Mouse (Mus musculus) hindbrain, embryonic 14.5 days (tissue): ENCODE results near the gene Ppp2r2c. TPM values are rescaled to one million over a fixed set of nuclear protein-coding genes. Genes with fewer than 3 reads are reported as not detected.

Source experiments
- ATAC-seq: fragments of 200-750 bp; cut with Nextera tagmentation; 2 replicates; pipeline ENCODE4 v1.8.0; 2017; ENCODE audit warnings: moderate number of reproducible peaks, mild to moderate bottlenecking, moderate TSS enrichment, moderate library complexity; ENCODE audit not compliant: low FRiP score
- DNase-seq: peaks from one replicate; pipeline ENCODE4 v3.0.0-alpha.2; 2015; ENCODE audit warnings: low spot score
- H3K27ac ChIP-seq: fragments of 300-500 bp; sonication (generic); 2 replicates; pipeline ENCODE4 v1.5.1; 2014; ENCODE audit warnings: mild to moderate bottlenecking, moderate library complexity
- H3K27me3 ChIP-seq: fragments of 300-500 bp; sonication (generic); 2 replicates; pipeline ENCODE4 v1.6.1; 2014; ENCODE audit warnings: mild to moderate bottlenecking, low read length, mixed read lengths; ENCODE audit not compliant: control insufficient read depth, insufficient read depth
- H3K36me3 ChIP-seq: fragments of 300-500 bp; sonication (generic); replicated peaks from 2 replicates; pipeline ENCODE4 v1.6.1; 2014; ENCODE audit not compliant: control insufficient read depth, insufficient read depth
- H3K4me1 ChIP-seq: fragments of 300-500 bp; sonication (generic); replicated peaks from 2 replicates; pipeline ENCODE4 v1.6.1; 2014; ENCODE audit warnings: antibody characterized with exemption, low read length, mixed read lengths; ENCODE audit not compliant: control insufficient read depth, insufficient read depth
- H3K4me2 ChIP-seq: fragments of 300-500 bp; sonication (generic); replicated peaks from 2 replicates; pipeline ENCODE4 v1.6.1; 2014; ENCODE audit warnings: mild to moderate bottlenecking, moderate library complexity
- H3K4me3 ChIP-seq: fragments of 300-500 bp; sonication (generic); replicated peaks from 2 replicates; pipeline ENCODE4 v1.5.1; 2014; ENCODE audit warnings: mild to moderate bottlenecking, low read length
- H3K9ac ChIP-seq: fragments of 300-500 bp; sonication (generic); 2 replicates; pipeline ENCODE4 v1.6.1; 2014
- H3K9me3 ChIP-seq: fragments of 300-500 bp; sonication (generic); 2 replicates; pipeline ENCODE4 v1.6.1; 2016; ENCODE audit warnings: low read length; ENCODE audit not compliant: control insufficient read depth
- WGBS: fragments of 180-500 bp; shearing (Covaris S2); extraction: QIAGEN DNeasy Blood & Tissue Kit; methylation state at CpG from one replicate; pipeline ENCODE4 v1.1.7; 2014; 5-methylcytosine and 5-hydroxymethylcytosine counted together
- polyA plus RNA-seq: library from polyadenylated mRNA; unstranded; fragments of >200 nt; fragmentation: Nextera tagmentation; extraction: Ambion mirVana; gene quantifications from 2 replicates; pipeline ENCODE4 v1.2.1, GENCODE M21; 2014

The Ppp2r2c gene
- polyA plus RNA-seq, 1 experiment from 2014 or later, result 63.6 TPM

DNA sequence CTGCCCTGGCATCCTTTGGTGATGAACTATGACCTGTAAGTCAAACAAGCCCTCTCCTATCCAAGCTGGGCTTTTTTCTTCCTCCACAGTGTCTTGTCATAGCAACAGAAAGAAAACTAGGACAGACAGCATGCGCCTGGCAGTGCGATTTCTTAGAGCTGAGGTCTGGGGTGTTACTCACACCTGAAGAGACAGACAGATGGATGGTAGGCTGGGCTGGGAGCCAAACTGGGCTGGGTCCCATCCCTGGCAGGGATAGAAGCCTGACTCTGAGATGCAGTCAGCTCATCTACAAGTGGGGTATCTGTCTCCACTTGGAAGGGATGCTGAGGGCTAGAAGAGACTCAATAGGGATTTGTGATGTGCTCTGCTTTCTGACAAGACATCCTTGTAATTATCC lies 29.3 kb upstream of the Ppp2r2c start:
- DNase-seq, result no peak
- H3K9ac ChIP-seq, result no peak overlapping the region
- no peaks in the 10 kb centered on the region for H3K27me3 ChIP-seq
- H3K36me3 ChIP-seq, result no peaks in the 10 kb centered on the region
- no peak overlapping the region for H3K4me3 ChIP-seq
- H3K9me3 ChIP-seq, result no peaks in the 10 kb centered on the region
- H3K27ac ChIP-seq, result no peak overlapping the region
- no peaks in the 10 kb centered on the region for H3K4me1 ChIP-seq
- ATAC-seq, result no peak
- 90% methylated on average over 2 of the region's 2 CpGs for WGBS
- no peak overlapping the region for H3K4me2 ChIP-seq

DNA sequence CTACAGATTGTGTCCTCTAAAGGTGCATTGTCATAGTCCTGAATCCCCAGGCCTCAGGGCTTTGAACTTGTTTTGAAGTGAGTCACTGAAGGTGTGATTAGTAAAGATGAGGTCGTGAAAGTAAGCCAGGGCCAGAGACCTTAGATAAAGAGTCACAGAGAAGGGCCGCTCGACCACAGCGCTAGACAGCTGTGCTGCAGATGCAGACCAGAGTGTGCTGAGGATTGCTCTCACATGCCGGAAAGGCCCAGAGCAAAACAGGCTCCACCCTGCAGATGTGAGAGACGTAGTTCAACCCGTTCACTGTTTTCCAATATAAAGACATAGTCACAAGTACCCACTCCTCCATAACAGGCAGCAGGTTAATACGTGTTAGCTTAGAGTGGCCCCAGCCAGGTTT lies 28.7 kb upstream of the Ppp2r2c start:
- Histone ChIP-seq H3K27ac (no peak overlapping the region), H3K4me3 (no peak overlapping the region), H3K36me3 (no peaks in the 10 kb centered on the region), H3K27me3 (no peaks in the 10 kb centered on the region), H3K4me2 (no peak overlapping the region), H3K9me3 (no peaks in the 10 kb centered on the region), H3K4me1 (0 out of 2 replicates have a peak, but pooled peaks cover 2% of the 10 kb centered on the region), H3K9ac (no peak overlapping the region)
- ATAC-seq (no peak), DNase-seq (no peak)
- 78% methylated on average over 8 of the region's 8 CpGs for WGBS

DNA sequence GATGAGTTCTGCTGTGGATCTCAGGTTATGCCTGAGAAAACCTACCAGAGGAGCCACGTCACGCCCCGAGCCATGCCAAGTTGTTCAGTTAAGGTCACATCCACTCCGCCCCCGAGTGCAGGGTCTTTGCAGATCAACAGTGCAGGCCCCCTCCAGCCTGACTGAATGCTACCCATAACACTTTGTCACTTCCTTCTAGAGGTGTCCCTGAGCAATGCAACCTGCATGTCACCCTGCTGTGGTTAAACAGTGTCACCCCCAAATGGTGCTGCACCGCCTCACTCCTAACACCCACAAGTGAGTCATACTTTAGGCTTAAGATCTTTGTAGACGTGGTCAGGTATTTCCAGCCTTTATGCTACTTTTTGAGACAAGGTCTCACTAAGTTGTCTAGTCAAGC lies 28.2 kb upstream of the Ppp2r2c start:
- WGBS, result 88% methylated on average over 7 of the region's 7 CpGs
- DNase-seq (no peak), ATAC-seq (no peak)
- Histone ChIP-seq H3K27me3 (no peaks in the 10 kb centered on the region), H3K36me3 (no peaks in the 10 kb centered on the region), H3K9me3 (no peaks in the 10 kb centered on the region), H3K27ac (no peak overlapping the region), H3K9ac (no peak overlapping the region), H3K4me1 (0 out of 2 replicates have a peak, but pooled peaks cover 2% of the 10 kb centered on the region), H3K4me3 (no peak overlapping the region), H3K4me2 (no peak overlapping the region)

DNA sequence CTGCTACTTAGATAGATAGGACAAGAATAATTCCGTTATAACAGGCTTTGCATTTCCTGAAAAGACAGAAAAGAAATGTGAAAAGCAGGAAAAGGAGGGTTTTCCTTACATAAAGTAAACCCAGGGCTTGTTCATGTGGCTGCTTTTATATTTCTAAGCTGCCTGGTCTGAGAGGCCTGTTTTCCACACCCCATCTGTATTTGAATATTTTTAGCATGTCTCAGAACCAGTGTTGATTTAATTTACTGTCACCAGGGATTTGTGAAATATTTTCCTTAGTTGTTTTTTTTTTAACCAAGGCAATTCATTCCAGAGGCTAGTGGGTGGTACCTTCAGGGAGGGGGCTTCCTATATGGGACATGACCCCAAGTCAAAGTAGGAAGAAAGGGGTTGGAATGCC lies 26.6 kb upstream of the Ppp2r2c start:
- H3K9me3 ChIP-seq, result no peaks in the 10 kb centered on the region
- H3K4me3 ChIP-seq, result no peak overlapping the region
- no peak for DNase-seq
- H3K27me3 ChIP-seq, result no peaks in the 10 kb centered on the region
- 65% methylated on average over 1 of the region's 1 CpGs for WGBS
- H3K4me2 ChIP-seq, result no peak overlapping the region
- H3K36me3 ChIP-seq, result no peaks in the 10 kb centered on the region
- H3K9ac ChIP-seq, result no peak overlapping the region
- ATAC-seq, result no peak
- 0 out of 2 replicates have a peak, but pooled peaks cover 2% of the 10 kb centered on the region for H3K4me1 ChIP-seq
- H3K27ac ChIP-seq, result no peak overlapping the region

DNA sequence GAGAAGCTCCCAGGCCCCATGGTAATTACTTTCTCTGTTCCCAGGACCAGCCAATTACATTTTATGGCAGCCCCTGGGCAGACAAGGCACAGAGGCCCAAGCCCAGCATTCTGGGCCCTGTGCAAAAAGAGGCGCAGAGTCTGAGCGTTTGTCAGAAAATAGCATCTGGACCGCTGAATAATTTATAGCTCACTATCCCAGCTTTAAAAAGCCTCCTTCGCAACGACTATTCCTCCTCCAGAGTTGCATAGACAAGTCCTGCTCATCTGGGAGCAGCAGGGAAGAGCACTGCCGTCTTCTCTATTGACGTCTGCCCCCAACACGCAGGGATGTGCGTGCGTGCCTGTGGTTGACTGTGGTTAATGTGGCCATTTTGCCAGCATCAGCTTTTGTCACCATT lies 23.8 kb upstream of the Ppp2r2c start:
- Histone ChIP-seq H3K27me3 (no peaks in the 10 kb centered on the region), H3K9ac (no peak overlapping the region), H3K4me1 (0 out of 2 replicates have a peak, but pooled peaks cover 2% of the 10 kb centered on the region), H3K4me2 (no peak overlapping the region), H3K27ac (peak overlapping the region; percentile 47; the same call in 1 of the 2 replicates), H3K36me3 (no peaks in the 10 kb centered on the region), H3K9me3 (no peaks in the 10 kb centered on the region), H3K4me3 (no peak overlapping the region)
- DNase-seq (no peak), ATAC-seq (peak; percentile 62)
- 48% methylated on average over 10 of the region's 10 CpGs for WGBS

DNA sequence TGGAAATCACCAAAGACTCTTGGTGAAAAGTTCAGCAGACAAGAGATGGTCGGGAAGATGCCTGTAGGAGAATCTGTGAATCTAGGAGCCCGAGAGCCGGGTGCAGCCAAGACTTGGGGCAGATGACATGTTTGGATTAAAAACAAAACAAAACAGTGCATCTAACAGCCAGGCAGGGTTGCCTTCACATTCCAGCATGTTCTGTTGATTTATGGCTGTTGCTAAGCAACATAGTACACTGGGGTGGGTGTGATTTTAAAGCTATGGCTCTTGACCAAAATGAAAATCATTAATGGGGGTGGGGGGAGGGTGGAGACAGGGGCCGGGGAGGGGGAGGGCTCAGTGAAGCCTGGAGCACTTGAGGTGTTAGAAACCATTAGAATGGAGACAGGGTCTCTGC lies 16.7 kb upstream of the Ppp2r2c start:
- H3K9ac ChIP-seq, result no peak overlapping the region
- H3K36me3 ChIP-seq, result no peaks in the 10 kb centered on the region
- WGBS, result 38% methylated on average over 4 of the region's 4 CpGs
- no peak overlapping the region for H3K4me2 ChIP-seq
- H3K4me1 ChIP-seq, result no peaks in the 10 kb centered on the region
- H3K9me3 ChIP-seq, result no peaks in the 10 kb centered on the region
- H3K27ac ChIP-seq, result no peak overlapping the region
- no peaks in the 10 kb centered on the region for H3K27me3 ChIP-seq
- H3K4me3 ChIP-seq, result no peak overlapping the region
- peak; percentile 34 for DNase-seq
- ATAC-seq, result no peak

DNA sequence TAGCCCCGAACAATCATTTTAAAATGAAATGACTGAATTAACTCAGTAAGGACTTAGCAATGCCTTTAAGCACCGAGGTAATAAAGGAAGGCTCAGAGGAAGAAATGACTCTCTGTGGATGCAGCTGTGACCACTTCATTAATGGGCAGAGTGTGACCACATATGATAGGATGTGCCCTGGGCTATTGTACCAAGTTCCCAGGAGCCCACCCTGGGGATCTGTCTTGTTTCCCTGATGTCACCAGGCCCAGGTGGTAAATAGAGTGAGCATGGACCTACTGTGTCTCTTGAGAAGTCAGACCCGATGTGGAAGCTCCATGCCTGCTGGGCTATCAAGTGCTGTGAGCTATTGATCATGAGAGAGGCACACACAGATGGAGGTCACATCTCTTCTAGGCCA lies 13.1 kb upstream of the Ppp2r2c start:
- no peaks in the 10 kb centered on the region for H3K36me3 ChIP-seq
- DNase-seq (no peak), ATAC-seq (no peak)
- H3K27ac ChIP-seq, result no peak overlapping the region
- no peaks in the 10 kb centered on the region for H3K27me3 ChIP-seq
- H3K4me3 ChIP-seq, result no peak overlapping the region
- H3K9ac ChIP-seq, result no peak overlapping the region
- H3K4me1 ChIP-seq, result no peaks in the 10 kb centered on the region
- H3K4me2 ChIP-seq, result no peak overlapping the region
- H3K9me3 ChIP-seq, result no peaks in the 10 kb centered on the region
- WGBS, result 51% methylated on average over 3 of the region's 3 CpGs

DNA sequence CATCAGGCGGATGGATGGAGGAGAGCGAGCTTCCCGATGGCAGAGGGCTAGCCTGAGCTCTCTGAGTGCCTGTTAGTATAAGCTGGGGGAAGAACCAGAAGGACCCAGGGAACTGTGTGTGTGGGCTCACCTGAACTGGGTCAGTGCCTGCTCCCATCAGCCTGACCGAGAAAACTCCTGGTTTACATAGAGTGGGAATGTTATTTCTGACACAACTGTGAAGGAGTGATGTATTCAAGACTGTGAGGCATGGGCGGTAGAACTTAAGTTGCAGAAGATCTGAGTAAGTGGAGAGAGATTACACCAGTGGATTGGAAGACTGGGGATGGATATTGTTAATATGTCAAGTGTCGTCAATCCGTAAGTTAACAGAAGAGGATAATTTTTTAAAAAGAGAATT lies 11.8 kb upstream of the Ppp2r2c start:
- WGBS, result 94% methylated on average over 7 of the region's 7 CpGs
- H3K4me2 ChIP-seq, result no peak overlapping the region
- DNase-seq, result no peak
- ATAC-seq, result no peak
- no peaks in the 10 kb centered on the region for H3K36me3 ChIP-seq
- no peak overlapping the region for H3K27ac ChIP-seq
- H3K9ac ChIP-seq, result no peak overlapping the region
- H3K4me1 ChIP-seq, result no peaks in the 10 kb centered on the region
- H3K9me3 ChIP-seq, result no peaks in the 10 kb centered on the region
- no peaks in the 10 kb centered on the region for H3K27me3 ChIP-seq
- no peak overlapping the region for H3K4me3 ChIP-seq

DNA sequence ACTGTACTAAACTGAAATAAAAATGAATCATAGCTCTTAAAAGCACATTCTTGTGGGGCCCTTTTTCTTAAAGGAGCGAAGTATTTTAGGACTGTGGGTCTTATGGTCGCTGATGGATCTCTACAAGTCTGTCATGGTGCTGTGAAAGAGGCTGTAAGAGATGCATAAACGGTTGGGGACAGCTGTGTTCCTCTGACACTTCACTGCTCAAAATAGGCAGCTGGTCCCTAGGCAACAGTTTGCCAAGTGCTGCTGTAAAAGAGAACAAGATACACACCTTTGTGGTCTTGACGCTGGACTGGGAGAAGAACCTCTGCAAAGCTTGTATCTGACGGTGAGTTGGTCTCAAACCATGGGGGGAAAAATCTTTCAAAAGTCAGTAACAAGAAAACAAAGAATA lies 10.8 kb upstream of the Ppp2r2c start:
- Histone ChIP-seq H3K27me3 (no peaks in the 10 kb centered on the region), H3K4me2 (no peak overlapping the region), H3K27ac (no peak overlapping the region), H3K9me3 (no peaks in the 10 kb centered on the region), H3K4me3 (no peak overlapping the region), H3K36me3 (no peaks in the 10 kb centered on the region), H3K9ac (no peak overlapping the region), H3K4me1 (no peaks in the 10 kb centered on the region)
- no peak for DNase-seq
- no peak for ATAC-seq
- 70% methylated on average over 5 of the region's 5 CpGs for whole genome bisulfite sequencing

DNA sequence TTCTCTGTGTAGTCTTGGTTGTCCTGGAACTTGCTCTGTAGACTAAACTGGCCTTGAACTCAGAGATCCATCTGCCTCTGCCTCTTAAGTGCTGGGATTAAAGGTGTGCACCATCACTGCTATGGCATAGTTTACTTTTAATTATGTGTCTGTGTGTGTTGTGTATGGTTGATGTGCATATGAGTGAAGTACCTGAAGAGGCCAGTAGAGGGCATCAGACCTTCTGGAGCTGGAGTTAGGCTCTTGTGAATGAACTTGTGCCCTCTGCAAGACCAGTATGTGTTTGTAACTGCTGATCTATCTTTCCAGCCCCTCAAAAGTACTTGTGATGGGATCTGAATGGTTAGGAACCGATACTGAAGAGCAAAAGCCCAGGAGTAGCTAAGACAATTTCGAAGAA lies 7.2 kb upstream of the Ppp2r2c start:
- no peak overlapping the region for H3K27ac ChIP-seq
- 94% methylated on average over 2 of the region's 2 CpGs for WGBS

More for the DNA sequence above, 7.2 kb upstream of the Ppp2r2c start:
- H3K27me3 ChIP-seq, result peaks cover 13% of the 10 kb centered on the region
- no peak for DNase-seq
- H3K36me3 ChIP-seq, result no peaks in the 10 kb centered on the region
- H3K4me2 ChIP-seq, result no peak overlapping the region
- no peak for ATAC-seq
- H3K9me3 ChIP-seq, result no peaks in the 10 kb centered on the region
- H3K4me3 ChIP-seq, result no peak overlapping the region
- no peak overlapping the region for H3K9ac ChIP-seq
- no peaks in the 10 kb centered on the region for H3K4me1 ChIP-seq
